Mouse (Mus musculus) liver, embryonic 14.5 days (tissue): Measurements from ENCODE around the gene Tpst2. TPM values are rescaled to one million over a fixed set of nuclear protein-coding genes. Genes with fewer than 3 reads are reported as not detected.
A peak's percentile ranks its signal among the peaks of the same experiment; 100 is the strongest.

Experiments used
- ATAC-seq: fragments of 200-750 bp; cut with Nextera tagmentation; 2 replicates; pipeline ENCODE4 v1.8.0; 2017; ENCODE audit warnings: moderate number of reproducible peaks, mild to moderate bottlenecking, moderate library complexity; ENCODE audit not compliant: insufficient read depth
- DNase-seq, 3 experiments: peaks; one replicate each; pipeline ENCODE4 v3.0.0-alpha.2; 2012 to 2013; ENCODE audit warnings: low read depth in 3 of 3, low spot score in 3 of 3
- H3K27ac ChIP-seq: fragments of 300-500 bp; sonication (generic); 2 replicates; pipeline ENCODE4 v1.5.1; 2014; ENCODE audit warnings: moderate library complexity, mild to moderate bottlenecking, control low read depth, inconsistent platforms
- H3K27me3 ChIP-seq: fragments of 300-500 bp; sonication (generic); 2 replicates; pipeline ENCODE4 v1.6.1; 2014; ENCODE audit warnings: mild to moderate bottlenecking, low read length, moderate library complexity; ENCODE audit not compliant: control insufficient read depth, insufficient read depth
- H3K36me3 ChIP-seq: fragments of 300-500 bp; sonication (generic); replicated peaks from 2 replicates; pipeline ENCODE4 v1.6.1; 2014; ENCODE audit warnings: low read depth; ENCODE audit not compliant: control insufficient read depth, insufficient read depth
- H3K4me1 ChIP-seq, 2 experiments: fragments of 200-500 bp in 1 of 2; fragments of 300-500 bp in 1 of 2; sonication (generic) in 1 of 2; replicated peaks; 2 replicates each; pipeline ENCODE4 v1.6.1; 2012 to 2014; ENCODE audit warnings: antibody characterized with exemption in 1 of 2, inconsistent platforms in 1 of 2, low read length in 1 of 2; ENCODE audit not compliant: control insufficient read depth in 2 of 2, insufficient read depth in 2 of 2
- H3K4me2 ChIP-seq: fragments of 300-500 bp; sonication (generic); 2 replicates; pipeline ENCODE4 v1.6.1; 2014; ENCODE audit warnings: low read depth, mild to moderate bottlenecking, control low read depth, moderate library complexity
- H3K4me3 ChIP-seq, 2 experiments: fragments of 200-500 bp in 1 of 2; fragments of 300-500 bp in 1 of 2; sonication (generic) in 1 of 2; 2 replicates each; pipeline ENCODE4 v1.5.1; 2012 to 2014; ENCODE audit warnings: low read depth in 2 of 2, low read length in 2 of 2, mild to moderate bottlenecking in 2 of 2, control low read depth in 1 of 2, inconsistent platforms in 1 of 2, moderate library complexity in 1 of 2; ENCODE audit not compliant: insufficient read depth in 1 of 2
- H3K9ac ChIP-seq: fragments of 300-500 bp; sonication (generic); replicated peaks from 2 replicates; pipeline ENCODE4 v1.6.1; 2014; ENCODE audit warnings: mild to moderate bottlenecking, control low read depth, moderate library complexity
- H3K9me3 ChIP-seq: fragments of 300-500 bp; sonication (generic); 2 replicates; pipeline ENCODE4 v1.6.1; 2016; ENCODE audit warnings: low read length, mixed read lengths; ENCODE audit not compliant: control insufficient read depth
- CTCF ChIP-seq: IDR thresholded peaks from 2 replicates; pipeline ENCODE4 v1.5.1; 2016; ENCODE audit warnings: antibody characterized with exemption, low read depth, control low read depth
- EP300 ChIP-seq: IDR thresholded peaks from 2 replicates; pipeline ENCODE4 v1.6.1; 2016; ENCODE audit warnings: antibody characterized with exemption, low read depth
- WGBS: fragments of 180-500 bp; shearing (Covaris S2); extraction: QIAGEN DNeasy Blood & Tissue Kit; methylation state at CpG from one replicate; pipeline ENCODE4 v1.1.7; 2014; ENCODE audit not compliant: insufficient replicate concordance; 5-methylcytosine and 5-hydroxymethylcytosine counted together
- polyA plus RNA-seq, 2 experiments: library from polyadenylated mRNA; depleted of rRNA in 1 of 2; stranded (reverse) in 1 of 2; unstranded in 1 of 2; fragments of >200 nt; fragmentation: Nextera tagmentation in 1 of 2; extraction: Ambion mirVana in 1 of 2; gene quantifications; 2 replicates each; pipeline versions ENCODE4 v1.2.1 to v1.2.3; 2012 to 2014

The Tpst2 gene
- polyA plus RNA-seq, 2 experiments = 17.2 to 30.9 TPM

- TF ChIP-seq CTCF = no peak
- TF ChIP-seq EP300 = no peak
- DNase-seq = no peak
- H3K27ac ChIP-seq = no peak overlapping the region
Measured at GRCm38 (mm10) chr5:112293800-112294199, 17.3 kb downstream of the Tpst2 start.

GRCm38 (mm10) chr5:112294696-112295095 is 18.2 kb downstream of the Tpst2 start:
- no peak overlapping the region for H3K27ac ChIP-seq
- no peak overlapping the region for H3K4me2 ChIP-seq
- H3K4me3 ChIP-seq = no peak overlapping the region
- DNase-seq (no peak), ATAC-seq (no peak)
- no peaks in the 10 kb centered on the region for H3K27me3 ChIP-seq
- no peak for TF ChIP-seq EP300
- TF ChIP-seq CTCF = no peak
- peaks cover 14 to 63% of the 10 kb centered on the region in 2 experiments for H3K4me1 ChIP-seq
- H3K9me3 ChIP-seq = no peaks in the 10 kb centered on the region
- no peaks in the 10 kb centered on the region for H3K36me3 ChIP-seq
- 58% methylated on average over 4 of the region's 4 CpGs for WGBS
- no peak overlapping the region for H3K9ac ChIP-seq

More at GRCm38 (mm10) chr5:112293800-112294199, 17.3 kb downstream of the Tpst2 start:
- no peak for ATAC-seq
- no peaks in the 10 kb centered on the region for H3K36me3 ChIP-seq
- H3K9ac ChIP-seq = no peak overlapping the region
- no peak overlapping the region for H3K4me2 ChIP-seq
- H3K9me3 ChIP-seq = no peaks in the 10 kb centered on the region
- H3K4me1 ChIP-seq = peaks cover 12 to 54% of the 10 kb centered on the region in 2 experiments
- no peaks in the 10 kb centered on the region for H3K27me3 ChIP-seq
- WGBS = 37% methylated on average over 2 of the region's 2 CpGs
- no peak overlapping the region for H3K4me3 ChIP-seq

GRCm38 (mm10) chr5:112295162-112295561 is 18.7 kb downstream of the Tpst2 start:
- WGBS = 23% methylated on average over 8 of the region's 8 CpGs
- no peaks in the 10 kb centered on the region for H3K36me3 ChIP-seq
- H3K27ac ChIP-seq = no peak overlapping the region; the same call in 1 of the 2 replicates
- no peak for DNase-seq
- no peak overlapping the region for H3K4me2 ChIP-seq
- H3K4me3 ChIP-seq = no peak overlapping the region
- H3K9ac ChIP-seq = no peak overlapping the region
- no peaks in the 10 kb centered on the region for H3K27me3 ChIP-seq
- ATAC-seq = peak; percentile 24; the same call in 1 of the 2 replicates
- H3K9me3 ChIP-seq = no peaks in the 10 kb centered on the region
- no peak for TF ChIP-seq CTCF
- TF ChIP-seq EP300 = no peak
- H3K4me1 ChIP-seq = peaks cover 14 to 62% of the 10 kb centered on the region in 2 experiments

- 68% methylated on average over 8 of the region's 8 CpGs for WGBS
- Histone ChIP-seq H3K4me1 (peaks cover 14 to 62% of the 10 kb centered on the region in 2 experiments), H3K27ac (no peak overlapping the region; the same call in 1 of the 2 replicates), H3K4me3 (no peak overlapping the region), H3K9me3 (no peaks in the 10 kb centered on the region), H3K9ac (no peak overlapping the region), H3K4me2 (no peak overlapping the region), H3K36me3 (no peaks in the 10 kb centered on the region), H3K27me3 (no peaks in the 10 kb centered on the region)
- ATAC-seq (no peak), DNase-seq (no peak)
- TF ChIP-seq EP300 (no peak), CTCF (no peak)
Measured at GRCm38 (mm10) chr5:112295564-112295963, 19.1 kb downstream of the Tpst2 start.

DNA sequence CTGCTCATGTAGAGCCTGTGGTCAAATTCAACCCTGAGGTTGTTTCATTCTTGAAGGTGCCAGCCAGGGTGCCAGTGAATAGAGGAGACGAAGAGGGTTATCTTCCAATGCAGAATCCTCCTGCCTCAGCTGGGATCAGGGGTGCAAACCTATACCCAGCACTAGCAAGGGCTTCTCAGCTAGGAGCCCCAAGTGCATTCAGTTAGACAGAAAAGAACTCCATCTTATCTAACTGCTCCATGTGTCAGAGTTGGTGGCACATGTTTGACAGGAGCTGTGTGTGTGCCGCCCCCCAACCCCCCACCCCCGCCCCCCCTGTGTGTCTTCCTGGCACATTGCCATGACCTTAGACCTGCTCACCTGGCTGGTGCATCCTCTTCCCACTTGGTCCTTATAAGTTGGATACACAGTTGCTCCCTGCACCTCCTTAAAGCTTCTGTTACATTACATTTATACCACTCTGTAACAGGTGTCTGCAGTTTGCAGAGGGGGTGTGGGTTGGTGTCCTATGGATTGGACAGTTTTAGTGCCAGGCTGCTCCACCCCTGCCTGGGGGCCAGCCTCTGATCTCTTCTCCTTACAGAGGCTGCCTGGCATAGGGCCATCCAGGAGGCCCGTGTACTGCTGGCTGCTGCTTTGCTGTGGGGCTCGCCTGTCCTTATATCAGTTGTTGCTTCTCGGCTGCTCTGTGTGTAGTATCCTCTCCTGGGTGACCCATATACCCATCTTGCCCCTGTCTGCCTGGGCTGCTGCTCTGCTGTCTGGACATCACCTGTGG is 20.1 kb downstream of the Tpst2 start:
- 11% methylated on average over 6 of the region's 6 CpGs for WGBS
- H3K9me3 ChIP-seq = no peaks in the 10 kb centered on the region

More for the DNA sequence above, 20.1 kb downstream of the Tpst2 start:
- TF ChIP-seq EP300 = no peak
- TF ChIP-seq CTCF = no peak
- Histone ChIP-seq H3K27me3 (no peaks in the 10 kb centered on the region), H3K4me3 (no peak overlapping the region), H3K4me1 (peaks cover 14 to 62% of the 10 kb centered on the region in 2 experiments), H3K4me2 (peak overlapping the region; percentile 22; the same call in 1 of the 2 replicates), H3K36me3 (no peaks in the 10 kb centered on the region), H3K27ac (peak overlapping the region; percentile 27), H3K9ac (peak overlapping the region; percentile 37)
- DNase-seq (no peak), ATAC-seq (peak; percentile 74)
